Mouse (Mus musculus) cerebellum, postnatal 25 days (tissue): ENCODE results near the gene Slc27a5.
A peak's percentile ranks its signal among the peaks of the same experiment; 100 is the strongest.

Source experiments
- DNase-seq, 2 experiments: peaks; one replicate each; pipeline ENCODE4 v3.0.0; 2021; ENCODE audit warnings: mixed read lengths in 2 of 2

The Slc27a5 gene

GRCm38 (mm10) chr7:12980291-12980690 is 17.7 kb downstream of the Slc27a5 start:
- no peak for DNase-seq

GRCm38 (mm10) chr7:12979776-12980175 is 18.2 kb downstream of the Slc27a5 start:
- DNase-seq: no peak

GRCm38 (mm10) chr7:12978931-12979722 is 18.9 kb downstream of the Slc27a5 start:
- DNase-seq: no peak

GRCm38 (mm10) chr7:12977682-12978389 is 20.2 kb downstream of the Slc27a5 start, which contains the start of gene Zfp446:
Gene Zfp446, plus strand, starts transcription at chr7:12977848.
- peak; percentile 99 for DNase-seq

- no peak for DNase-seq
These were observed 27.1 kb downstream of the Slc27a5 start for GRCm38 (mm10) chr7:12970906-12971305.

GRCm38 (mm10) chr7:12966104-12966845 is 31.7 kb downstream of the Slc27a5 start:
- DNase-seq: peak; percentile 92 to 96

GRCm38 (mm10) chr7:12965678-12966091 is 32.3 kb downstream of the Slc27a5 start, which contains the start of gene Zfp324:
Gene Zfp324, plus strand, starts transcription at chr7:12965838.
- DNase-seq: peak; percentile 91 to 95

- peak; percentile 54 to 61 for DNase-seq
These were observed 36.4 kb downstream of the Slc27a5 start for GRCm38 (mm10) chr7:12961511-12962141.

- no peak for DNase-seq
These were observed 38.3 kb downstream of the Slc27a5 start for GRCm38 (mm10) chr7:12959718-12960117.

GRCm38 (mm10) chr7:12958948-12959347 is 39.0 kb downstream of the Slc27a5 start:
- no peak for DNase-seq

- DNase-seq: no peak
These were observed 40.5 kb downstream of the Slc27a5 start for GRCm38 (mm10) chr7:12957511-12957910.

- DNase-seq: no peak
These were observed 43.1 kb downstream of the Slc27a5 start for GRCm38 (mm10) chr7:12954896-12955295.

- no peak for DNase-seq
These were observed 48.1 kb downstream of the Slc27a5 start for GRCm38 (mm10) chr7:12949872-12950229.

- peak; percentile 91 to 93 for DNase-seq
These were observed 48.7 kb downstream of the Slc27a5 start for GRCm38 (mm10) chr7:12949032-12949871.

- DNase-seq: no peak
These were observed 54.5 kb downstream of the Slc27a5 start for GRCm38 (mm10) chr7:12943488-12943887.

- DNase-seq: no peak
These were observed 57.4 kb downstream of the Slc27a5 start for GRCm38 (mm10) chr7:12940599-12940998.
